Mouse (Mus musculus) kidney, postnatal 4 days (tissue): ENCODE measurements around the gene Stk11.

ENCODE experiments used
- DNase-seq, 2 experiments: peaks; one replicate each; pipeline ENCODE4 v3.0.0; 2021; ENCODE audit warnings: mixed read lengths in 2 of 2

Stk11 gene

GRCm38 (mm10) chr10:80095547-80095946 lies 20.1 kb upstream of the Stk11 start:
- DNase-seq: peak in 1 of 2 experiments; percentile 38

GRCm38 (mm10) chr10:80097275-80097674 lies 18.3 kb upstream of the Stk11 start:
- DNase-seq: peak; percentile 32 to 59

GRCm38 (mm10) chr10:80098630-80099029 lies 17.0 kb upstream of the Stk11 start:
- DNase-seq: no peak

GRCm38 (mm10) chr10:80100982-80101381 lies 14.6 kb upstream of the Stk11 start:
- DNase-seq: peak; percentile 55 to 72

GRCm38 (mm10) chr10:80102216-80102915 lies 13.2 kb upstream of the Stk11 start:
- peak; percentile 92 to 95 for DNase-seq

GRCm38 (mm10) chr10:80103032-80103431 lies 12.6 kb upstream of the Stk11 start:
- DNase-seq: no peak

GRCm38 (mm10) chr10:80104181-80104580 lies 11.4 kb upstream of the Stk11 start:
- DNase-seq: no peak

- no peak for DNase-seq
Measured at GRCm38 (mm10) chr10:80105460-80105859, 10.1 kb upstream of the Stk11 start, which contains the start of gene Sbno2. Gene Sbno2, minus strand, starts transcription at chr10:80105571.

GRCm38 (mm10) chr10:80105926-80106325 lies 9.7 kb upstream of the Stk11 start:
- no peak for DNase-seq

GRCm38 (mm10) chr10:80107678-80108077 lies 7.9 kb upstream of the Stk11 start:
- DNase-seq: no peak

- DNase-seq: peak; percentile 97
Measured at GRCm38 (mm10) chr10:80114341-80115284, 990 bp upstream of the Stk11 start.

GRCm38 (mm10) chr10:80115944-80116335 lies 337 bp downstream of the Stk11 start:
- no peak for DNase-seq

- peak; percentile 34 to 43 for DNase-seq
Measured at GRCm38 (mm10) chr10:80116563-80116926, 942 bp downstream of the Stk11 start.

- DNase-seq: peak; percentile 47 to 68
Measured at GRCm38 (mm10) chr10:80116927-80117691, 1.5 kb downstream of the Stk11 start.

- no peak for DNase-seq
Measured at GRCm38 (mm10) chr10:80117736-80118135, 2.1 kb downstream of the Stk11 start.

GRCm38 (mm10) chr10:80118552-80118951 lies 2.9 kb downstream of the Stk11 start:
- DNase-seq: no peak

- no peak for DNase-seq
Measured at GRCm38 (mm10) chr10:80120146-80120545, 4.5 kb downstream of the Stk11 start.

- no peak for DNase-seq
Measured at GRCm38 (mm10) chr10:80121639-80122038, 6.0 kb downstream of the Stk11 start.

GRCm38 (mm10) chr10:80123932-80124562 lies 8.4 kb downstream of the Stk11 start:
- DNase-seq: no peak

- no peak for DNase-seq
Measured at GRCm38 (mm10) chr10:80127920-80128319, 12.3 kb downstream of the Stk11 start.

GRCm38 (mm10) chr10:80129846-80130245 lies 14.2 kb downstream of the Stk11 start:
- no peak for DNase-seq

- DNase-seq: peak; percentile 50 to 70
Measured at GRCm38 (mm10) chr10:80130403-80131031, 14.9 kb downstream of the Stk11 start.
